Mouse (Mus musculus) thymus, postnatal 4 days (tissue): Measurements from ENCODE around the gene Zswim8.
A peak's percentile ranks its signal among the peaks of the same experiment; 100 is the strongest.
"Not testable (repeated sequence)": the region's sequence is repeated elsewhere in the genome, so short reads cannot be mapped to it uniquely, and the experiment has no call there.

Experiments
- DNase-seq: peaks from one replicate; pipeline ENCODE4 v3.0.0; 2021

Zswim8 gene

GRCm38 (mm10) chr14:20694185-20694883, 13.0 kb upstream of the Zswim8 start:
- peak; percentile 23 for DNase-seq

- peak; percentile 85 for DNase-seq
Measured at GRCm38 (mm10) chr14:20694884-20695760, 12.2 kb upstream of the Zswim8 start, which contains the start of gene Fut11. TSS of gene Fut11 (plus strand) at chr14:20694968.

GRCm38 (mm10) chr14:20695761-20696520, 11.4 kb upstream of the Zswim8 start:
- DNase-seq = no peak

- peak; percentile 68 for DNase-seq
Measured at GRCm38 (mm10) chr14:20696986-20697385, 10.4 kb upstream of the Zswim8 start.

GRCm38 (mm10) chr14:20698515-20698914, 8.8 kb upstream of the Zswim8 start:
- DNase-seq = no peak

GRCm38 (mm10) chr14:20700362-20700761, 7.0 kb upstream of the Zswim8 start:
- DNase-seq = no peak

GRCm38 (mm10) chr14:20701554-20701953, 5.8 kb upstream of the Zswim8 start:
- DNase-seq = no peak

- no peak for DNase-seq
Measured at GRCm38 (mm10) chr14:20702096-20702740, 5.1 kb upstream of the Zswim8 start.

GRCm38 (mm10) chr14:20702741-20703381, 4.5 kb upstream of the Zswim8 start, which contains the start of gene Chchd1:
TSS of gene Chchd1 (plus strand) at chr14:20703006.
- DNase-seq = peak; percentile 88

- not testable (repeated sequence) for DNase-seq
Measured at GRCm38 (mm10) chr14:20703461-20703860, 3.9 kb upstream of the Zswim8 start.

- DNase-seq = no peak
Measured at GRCm38 (mm10) chr14:20708239-20708638, 887 bp downstream of the Zswim8 start.

- DNase-seq = no peak
Measured at GRCm38 (mm10) chr14:20713832-20714231, 6.5 kb downstream of the Zswim8 start.

- no peak for DNase-seq
Measured at GRCm38 (mm10) chr14:20718443-20718842, 11.1 kb downstream of the Zswim8 start.

GRCm38 (mm10) chr14:20719767-20720166, 12.4 kb downstream of the Zswim8 start:
- no peak for DNase-seq

GRCm38 (mm10) chr14:20721371-20721770, 14.0 kb downstream of the Zswim8 start:
- DNase-seq = no peak

GRCm38 (mm10) chr14:20723006-20723405, 15.7 kb downstream of the Zswim8 start:
- DNase-seq = no peak

- peak; percentile 69 for DNase-seq
Measured at GRCm38 (mm10) chr14:20724043-20724442, 16.7 kb downstream of the Zswim8 start.

- no peak for DNase-seq
Measured at GRCm38 (mm10) chr14:20725660-20726339, 18.4 kb downstream of the Zswim8 start.

GRCm38 (mm10) chr14:20729871-20730270, 22.5 kb downstream of the Zswim8 start:
- DNase-seq = no peak

GRCm38 (mm10) chr14:20730853-20731602, 23.7 kb downstream of the Zswim8 start:
- no peak for DNase-seq
